Mouse (Mus musculus): ENCODE measurements around the gene Naa15.
"Not testable (repeated sequence)": the region's sequence is repeated elsewhere in the genome, so short reads cannot be mapped to it uniquely, and the experiment has no call there.

Naa15 gene

GRCm38 (mm10) chr3:51434364-51434763, 19.4 kb downstream of the Naa15 start:
- DNase-seq (ENCODE audit: low read depth, low spot score): not testable (repeated sequence)

GRCm38 (mm10) chr3:51434871-51435595, 20.1 kb downstream of the Naa15 start:
- DNase-seq (ENCODE audit: low read depth, low spot score): no peak

GRCm38 (mm10) chr3:51468530-51468929, 53.6 kb downstream of the Naa15 start:
- no peak for DNase-seq (ENCODE audit: low read depth, low spot score)

GRCm38 (mm10) chr3:51475706-51476105, 60.8 kb downstream of the Naa15 start:
- no peak for DNase-seq (ENCODE audit: low read depth, low spot score)

GRCm38 (mm10) chr3:51479893-51480292, 64.9 kb downstream of the Naa15 start:
- DNase-seq (ENCODE audit: low read depth, low spot score): no peak

- DNase-seq (ENCODE audit: low read depth, low spot score): peak; percentile 71
Measured at GRCm38 (mm10) chr3:51481059-51481458, 66.1 kb downstream of the Naa15 start.

- DNase-seq (ENCODE audit: low read depth, low spot score): no peak
Measured at GRCm38 (mm10) chr3:51481881-51482280, 66.9 kb downstream of the Naa15 start.

GRCm38 (mm10) chr3:51482781-51483180, 67.8 kb downstream of the Naa15 start:
- no peak for DNase-seq (ENCODE audit: low read depth, low spot score)

GRCm38 (mm10) chr3:51483741-51484359, 68.9 kb downstream of the Naa15 start, which contains the start of gene Rab33b:
Gene Rab33b (plus strand): TSS chr3:51483920.
- peak; percentile 96 for DNase-seq (ENCODE audit: low read depth, low spot score)

- DNase-seq (ENCODE audit: low read depth, low spot score): no peak
Measured at GRCm38 (mm10) chr3:51484370-51484769, 69.4 kb downstream of the Naa15 start.

GRCm38 (mm10) chr3:51485347-51485746, 70.4 kb downstream of the Naa15 start:
- DNase-seq (ENCODE audit: low read depth, low spot score): no peak

- no peak for DNase-seq (ENCODE audit: low read depth, low spot score)
Measured at GRCm38 (mm10) chr3:51486491-51487195, 71.7 kb downstream of the Naa15 start.

GRCm38 (mm10) chr3:51490088-51490753, 75.3 kb downstream of the Naa15 start:
- DNase-seq (ENCODE audit: low read depth, low spot score): no peak

GRCm38 (mm10) chr3:51493272-51493838, 78.4 kb downstream of the Naa15 start:
- DNase-seq (ENCODE audit: low read depth, low spot score): no peak

GRCm38 (mm10) chr3:51494466-51494865, 79.5 kb downstream of the Naa15 start:
- DNase-seq (ENCODE audit: low read depth, low spot score): no peak

GRCm38 (mm10) chr3:51495646-51496045, 80.7 kb downstream of the Naa15 start:
- no peak for DNase-seq (ENCODE audit: low read depth, low spot score)

GRCm38 (mm10) chr3:51497978-51498377, 83.0 kb downstream of the Naa15 start:
- DNase-seq (ENCODE audit: low read depth, low spot score): no peak

GRCm38 (mm10) chr3:51498659-51499058, 83.7 kb downstream of the Naa15 start:
- DNase-seq (ENCODE audit: low read depth, low spot score): no peak

GRCm38 (mm10) chr3:51499876-51500275, 84.9 kb downstream of the Naa15 start:
- DNase-seq (ENCODE audit: low read depth, low spot score): no peak

- DNase-seq (ENCODE audit: low read depth, low spot score): no peak
Measured at GRCm38 (mm10) chr3:51504385-51504952, 89.5 kb downstream of the Naa15 start.

GRCm38 (mm10) chr3:51505465-51505864, 90.5 kb downstream of the Naa15 start:
- DNase-seq (ENCODE audit: low read depth, low spot score): peak; percentile 68
